Mouse (Mus musculus): ENCODE data around the gene Aldh1l2.

The Aldh1l2 gene

DNA sequence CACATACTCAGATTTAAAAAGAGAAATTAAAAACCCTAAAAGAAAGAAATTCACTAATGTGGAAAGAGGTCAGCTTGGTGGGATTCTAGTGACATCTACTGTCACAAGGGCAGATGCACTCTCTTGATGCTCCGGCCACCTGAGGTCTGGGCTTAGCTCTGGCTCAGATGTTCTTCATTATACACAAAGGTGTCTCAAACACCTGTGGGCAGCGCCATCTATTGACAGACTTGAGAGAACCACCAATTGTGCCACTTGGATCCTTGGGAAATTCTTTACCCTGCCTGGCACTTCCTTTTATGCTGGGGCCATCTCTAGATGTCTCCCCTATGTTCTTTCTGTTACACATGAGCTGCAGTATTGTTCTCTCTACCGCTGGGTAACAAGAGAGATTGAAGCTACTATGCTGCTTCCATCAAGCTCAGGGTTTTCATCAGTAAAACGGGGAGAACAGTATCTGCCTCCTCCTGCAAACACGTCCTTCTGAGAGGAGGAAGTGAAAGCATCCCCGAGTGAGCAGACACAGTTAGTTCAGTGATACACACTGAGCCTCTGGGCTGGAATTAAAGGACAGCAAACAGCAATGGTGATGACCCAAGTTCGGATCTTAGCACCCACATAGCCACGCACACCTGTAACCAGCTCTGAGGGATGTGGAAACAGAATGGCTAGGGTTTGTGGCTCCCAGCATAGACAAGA, 24.8 kb downstream of the Aldh1l2 start:
- in situ Hi-C loops (cut with MboI; ENCODE audit: low pct_unique_long_range_greater_than_20kb in 1 of 2, low sequenced_read_pairs in 2 of 2, unreplicated experiment in 1 of 2): loop anchor here (10.0 to 25.0 kb wide), 2 partner anchors 274 to 597 kb away; no protein-coding TSS in a partner anchor

- in situ Hi-C loops (cut with MboI; ENCODE audit: low pct_unique_long_range_greater_than_20kb in 1 of 2, low sequenced_read_pairs in 2 of 2, unreplicated experiment in 1 of 2): loop anchor here in 1 of 2 experiments (10.0 kb wide), 1 partner anchor 263 kb away; no protein-coding TSS in a partner anchor
Measured at GRCm38 (mm10) chr10:83497321-83497720, 36.6 kb downstream of the Aldh1l2 start.

DNA sequence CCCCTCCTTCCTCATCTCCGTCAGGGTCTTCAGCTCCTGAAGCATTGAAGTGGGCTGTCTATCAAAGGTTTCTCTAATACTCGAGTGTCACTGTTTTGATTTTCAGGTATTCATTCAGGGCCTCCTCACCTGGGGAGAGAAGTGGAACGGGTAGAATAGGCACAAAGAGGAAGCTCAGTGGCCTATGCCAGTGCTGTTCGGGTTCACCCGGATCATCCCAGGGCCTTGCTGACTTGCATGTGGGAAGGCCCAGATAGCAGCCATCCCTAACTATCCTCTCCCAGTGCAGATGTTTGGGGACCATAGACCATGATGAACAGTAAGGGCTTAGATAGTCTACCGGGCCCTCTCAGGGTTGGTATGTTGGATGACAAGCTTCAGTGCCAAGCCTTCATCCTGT, 43.4 kb downstream of the Aldh1l2 start:
- in situ Hi-C loops (cut with MboI; ENCODE audit: low pct_unique_long_range_greater_than_20kb in 1 of 2, low sequenced_read_pairs in 2 of 2, unreplicated experiment in 1 of 2): loop anchor here in 1 of 2 experiments (10.0 kb wide), 1 partner anchor 256 kb away; no protein-coding TSS in a partner anchor

DNA sequence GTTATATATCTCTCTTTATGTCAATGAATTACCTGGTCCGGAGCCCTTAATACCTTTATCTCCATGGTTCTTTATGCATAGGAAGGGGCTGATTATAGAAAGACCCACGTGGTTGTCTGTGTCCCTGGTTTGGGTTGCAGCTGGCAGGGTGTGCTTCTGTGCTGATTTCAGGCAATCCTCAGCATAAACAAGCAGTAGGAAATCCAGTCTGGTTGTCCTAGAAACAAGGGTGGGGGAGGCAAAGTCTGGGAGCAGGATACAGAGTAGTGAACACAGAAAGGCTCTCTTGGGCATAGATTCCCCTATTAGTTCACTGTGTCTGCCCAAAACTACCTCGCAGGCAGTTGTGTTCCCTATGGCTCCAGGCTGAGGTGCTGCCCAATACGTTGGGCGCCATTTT, 56.7 kb downstream of the Aldh1l2 start:
- in situ Hi-C loops (cut with MboI; ENCODE audit: low pct_unique_long_range_greater_than_20kb in 1 of 2, low sequenced_read_pairs in 2 of 2, unreplicated experiment in 1 of 2): no loop called here

DNA sequence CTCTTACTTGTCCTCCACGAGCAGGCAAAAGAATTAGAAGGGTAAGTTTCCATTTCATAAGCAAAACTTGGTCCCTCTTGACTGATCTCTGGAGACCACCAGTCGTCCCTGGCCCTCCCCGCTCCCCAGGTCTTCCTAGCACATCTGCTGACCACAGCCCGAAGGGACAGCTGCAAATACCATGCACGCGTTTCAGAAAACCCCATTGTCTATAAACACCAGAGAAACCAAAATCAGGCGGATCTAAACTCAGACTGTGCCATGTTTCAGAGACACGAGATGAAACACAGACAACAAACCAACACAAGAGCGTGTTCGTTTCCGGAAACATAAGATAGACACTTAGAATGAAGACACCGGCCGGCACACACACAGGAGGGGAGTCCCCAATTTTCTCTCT, 58.7 kb downstream of the Aldh1l2 start:
- in situ Hi-C loops (cut with MboI; ENCODE audit: low pct_unique_long_range_greater_than_20kb in 1 of 2, low sequenced_read_pairs in 2 of 2, unreplicated experiment in 1 of 2): no loop called here

DNA sequence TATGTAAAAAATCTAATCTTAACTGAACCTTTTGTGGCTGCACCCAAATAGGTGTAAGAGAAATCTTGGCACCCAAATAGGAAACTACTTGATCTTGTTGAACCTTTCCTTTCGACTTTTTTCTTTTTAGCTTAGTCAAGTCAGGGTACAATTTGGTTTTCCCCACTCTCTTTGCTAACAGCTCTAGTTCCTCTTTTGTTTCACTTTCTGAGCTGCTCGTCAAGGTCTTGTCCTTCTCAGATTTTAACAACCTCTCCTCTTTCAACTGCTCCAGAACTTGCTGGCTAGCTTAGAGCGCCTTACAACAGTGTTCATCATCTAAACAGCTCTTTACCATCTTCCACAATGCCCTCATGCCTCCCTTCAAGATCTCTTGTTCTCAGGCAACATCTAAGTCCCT, 76.4 kb downstream of the Aldh1l2 start:
- in situ Hi-C loops (cut with MboI; ENCODE audit: low pct_unique_long_range_greater_than_20kb in 1 of 2, low sequenced_read_pairs in 2 of 2, unreplicated experiment in 1 of 2): no loop called here

DNA sequence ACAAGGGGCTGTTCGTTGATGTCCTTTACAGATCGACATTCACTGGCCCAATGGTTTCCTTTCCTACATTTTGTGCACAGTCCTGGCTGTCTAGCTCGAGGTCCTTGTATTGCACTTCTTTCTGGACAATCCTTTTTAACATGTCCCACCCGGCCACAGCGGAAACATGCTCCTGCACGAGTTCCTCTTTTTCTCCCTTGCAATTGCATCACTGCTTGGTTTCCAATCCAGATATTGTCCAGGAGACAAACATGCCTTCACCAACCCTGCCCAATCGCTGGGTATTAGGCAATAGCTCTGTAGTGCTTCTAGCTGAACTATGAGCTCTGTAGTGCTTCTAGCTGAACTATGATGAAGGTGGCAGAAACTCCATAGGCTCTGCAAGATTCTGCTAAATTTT, 85.4 kb downstream of the Aldh1l2 start:
- in situ Hi-C loops (cut with MboI; ENCODE audit: low pct_unique_long_range_greater_than_20kb in 1 of 2, low sequenced_read_pairs in 2 of 2, unreplicated experiment in 1 of 2): loop anchor here in 1 of 2 experiments (25.0 kb wide), 1 partner anchor 611 kb away; the partner anchor contains the start of gene Txnrd1

Data from mouse embryonic stem cell (cell line).